Mouse (Mus musculus) T-cell, adult 2 months (primary cell): ENCODE data around the gene Olfr689.
"Not testable (repeated sequence)": the region's sequence is repeated elsewhere in the genome, so short reads cannot be mapped to it uniquely, and the experiment has no call there.

Experiments used
- DNase-seq: peaks from one replicate; pipeline ENCODE4 v3.0.0; 2022; ENCODE audit warnings: low spot score

The Olfr689 gene

DNA sequence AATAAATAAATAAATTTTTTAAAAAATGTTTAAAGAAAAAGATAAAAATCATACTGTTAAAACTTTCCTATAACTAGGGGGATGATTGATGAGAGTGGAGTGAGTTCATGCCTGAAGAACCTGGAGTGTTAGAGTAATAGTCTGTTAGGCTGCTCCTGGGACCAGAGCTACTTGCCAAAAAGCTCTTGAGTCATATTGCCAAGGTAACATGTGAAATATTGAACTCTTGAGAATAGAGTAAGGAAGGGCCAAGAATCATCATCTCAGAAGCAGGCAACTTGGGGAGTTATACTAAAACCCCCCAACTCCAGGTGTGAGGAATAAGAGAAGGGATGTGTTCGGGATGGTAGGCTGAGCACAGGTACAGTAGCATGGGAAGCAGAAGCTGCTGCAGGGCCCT, at the start of gene Olfr689:
Gene Olfr689 (plus strand): TSS at position 301 of the 400 bp plus-strand sequence.
- DNase-seq, result no peak

DNA sequence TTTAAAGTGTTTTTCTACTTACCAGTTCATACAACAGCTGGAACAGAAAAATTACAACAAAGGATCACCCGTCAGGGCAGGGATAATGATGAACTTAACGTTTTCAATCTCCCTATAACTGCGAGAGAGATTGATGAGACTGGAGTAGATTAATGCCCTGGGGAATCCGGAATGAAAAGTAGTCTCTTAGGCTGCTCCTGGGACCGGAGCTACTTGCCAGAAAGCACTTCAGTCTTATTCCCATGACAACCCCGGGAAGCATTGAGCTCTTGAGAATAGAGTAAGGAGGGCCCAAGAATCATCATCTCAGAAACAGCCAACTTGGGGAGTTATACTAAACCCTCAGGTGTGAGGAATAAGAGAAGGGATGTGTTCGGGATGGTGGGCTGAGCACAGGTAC, 38.5 kb upstream of the Olfr689 start:
- no peak for DNase-seq

GRCm38 (mm10) chr7:105287795-105288194, 23.2 kb upstream of the Olfr689 start, which contains the start of gene Olfr688:
Olfr688 (plus strand) TSS chr7:105288095.
- DNase-seq, result no peak

DNA sequence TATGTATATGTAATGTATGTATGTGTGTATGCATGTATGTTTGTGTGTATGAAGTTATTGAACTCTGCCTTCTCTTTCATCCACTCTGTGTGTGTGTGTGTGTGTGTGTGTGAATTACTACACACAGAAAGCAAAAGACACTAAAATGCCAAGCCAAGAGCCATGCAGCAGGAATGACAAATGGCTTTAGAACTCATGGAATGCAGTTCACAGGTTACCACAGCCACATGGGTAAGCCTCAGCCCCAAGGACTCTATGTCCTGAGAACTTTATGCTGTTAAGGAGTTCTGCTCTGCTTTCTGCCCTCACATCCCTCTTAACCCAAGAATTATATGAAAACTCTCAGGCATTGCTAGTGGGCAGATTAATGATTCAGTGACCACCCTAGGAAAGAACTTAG, 20.9 kb upstream of the Olfr689 start:
- DNase-seq, result no peak

- DNase-seq, result no peak
These were observed 14.3 kb downstream of the Olfr689 start for GRCm38 (mm10) chr7:105325302-105325701.

- DNase-seq, result no peak
These were observed 23.0 kb downstream of the Olfr689 start, which contains the start of gene Olfr690 for GRCm38 (mm10) chr7:105334004-105334403. Olfr690 (minus strand) TSS chr7:105334104.

GRCm38 (mm10) chr7:105342170-105342569, 31.2 kb downstream of the Olfr689 start, which contains the start of gene Olfr691:
Olfr691 (minus strand) TSS chr7:105342270.
- no peak for DNase-seq

GRCm38 (mm10) chr7:105342752-105343151, 31.8 kb downstream of the Olfr689 start:
- DNase-seq, result no peak

DNA sequence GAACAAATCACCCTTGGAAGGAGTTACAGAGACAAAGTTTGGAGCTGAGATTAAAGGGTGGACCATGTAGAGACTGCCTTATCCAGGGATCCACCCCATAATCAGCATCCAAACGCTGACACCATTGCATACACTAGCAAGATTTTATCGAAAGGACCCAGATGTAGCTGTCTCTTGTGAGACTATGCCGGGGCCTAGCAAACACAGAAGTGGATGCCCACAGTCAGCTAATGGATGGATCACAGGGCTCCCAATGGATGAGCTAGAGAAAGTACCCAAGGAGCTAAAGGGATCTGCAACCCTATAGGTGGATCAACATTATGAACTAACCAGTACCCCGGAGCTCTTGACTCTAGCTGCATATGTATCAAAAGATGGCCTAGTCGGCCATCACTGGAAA, 45.1 kb downstream of the Olfr689 start:
- not testable (repeated sequence) for DNase-seq

DNA sequence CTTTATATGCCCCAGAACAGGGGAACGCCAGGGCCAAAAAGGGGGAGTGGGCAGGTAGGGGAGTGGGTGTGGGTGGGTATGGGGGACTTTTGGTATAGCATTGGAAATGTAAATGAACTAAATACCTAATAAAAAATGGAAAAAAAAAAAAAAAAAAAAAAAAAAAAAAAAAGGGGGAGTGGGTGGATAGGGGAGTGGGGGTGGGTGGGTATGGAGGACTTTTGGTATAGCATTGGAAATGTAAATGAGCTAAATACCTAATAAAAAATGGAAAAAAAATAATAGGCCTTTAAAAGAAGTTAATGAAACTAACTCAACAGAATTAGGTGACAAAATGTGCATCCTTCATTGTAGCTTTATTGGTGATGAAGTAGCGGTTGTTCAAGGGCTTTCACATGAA, 45.5 kb downstream of the Olfr689 start:
- DNase-seq, result not testable (repeated sequence)

DNA sequence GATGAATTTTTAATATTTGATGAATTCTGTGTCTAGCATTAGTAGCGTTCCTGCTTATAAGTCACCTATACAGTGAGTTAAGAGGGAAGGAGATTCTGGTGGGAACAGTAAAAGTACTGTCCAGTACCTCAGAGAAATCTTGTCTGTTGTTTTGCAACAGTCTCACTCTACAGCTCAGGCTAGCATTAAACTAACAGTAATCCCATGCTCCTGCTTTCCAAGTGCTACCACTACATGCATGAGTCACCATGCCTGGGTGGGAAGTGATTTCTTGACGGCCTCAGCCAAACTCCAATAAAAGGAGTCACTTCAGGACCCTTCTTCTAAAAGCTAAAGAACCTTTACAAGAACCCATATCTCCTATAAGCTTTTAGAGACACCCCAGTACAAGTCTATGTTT, 50.7 kb downstream of the Olfr689 start:
- no peak for DNase-seq

DNA sequence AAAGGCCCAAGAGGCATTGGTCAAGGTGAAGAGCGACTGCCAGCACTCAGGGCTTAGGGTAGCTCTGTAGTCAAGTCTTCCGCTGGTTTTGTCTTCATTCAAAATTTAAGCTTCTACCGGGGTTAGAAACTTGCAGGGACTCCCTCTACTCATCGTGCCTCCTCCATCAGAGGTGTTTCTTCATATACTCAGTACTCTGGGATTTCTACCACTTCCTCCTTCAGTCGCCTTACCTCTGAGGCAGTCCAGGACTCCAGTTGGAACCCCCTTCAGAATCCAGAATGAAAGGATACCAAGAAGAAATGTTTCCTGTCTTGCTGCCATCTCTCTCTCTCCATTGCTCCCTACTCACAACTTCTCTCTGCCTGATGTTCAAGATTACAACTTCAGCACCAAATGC, 56.3 kb downstream of the Olfr689 start:
- DNase-seq, result no peak

GRCm38 (mm10) chr7:105367930-105368329, 57.0 kb downstream of the Olfr689 start, which contains the start of gene Olfr692:
Olfr692 (plus strand) TSS chr7:105368230.
- no peak for DNase-seq

DNA sequence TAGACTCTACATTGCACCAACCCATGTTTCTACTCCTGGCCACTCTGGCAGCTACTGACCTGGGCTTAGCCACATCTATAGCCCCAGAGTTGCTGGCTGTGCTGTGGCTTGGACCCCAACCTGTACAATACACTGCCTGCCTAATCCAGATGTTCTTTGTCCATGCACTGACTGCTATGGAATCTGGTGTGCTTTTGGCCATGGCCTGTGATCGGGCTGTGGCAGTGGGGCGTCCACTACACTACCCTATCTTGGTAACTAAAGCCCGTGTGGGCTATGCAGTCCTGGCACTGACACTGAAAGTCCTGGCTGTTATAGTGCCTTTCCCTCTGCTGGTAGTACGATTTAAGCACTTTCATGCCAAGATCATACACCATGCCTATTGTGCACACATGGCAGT, 57.6 kb downstream of the Olfr689 start:
- DNase-seq, result no peak
